In the genomic region with DNA sequence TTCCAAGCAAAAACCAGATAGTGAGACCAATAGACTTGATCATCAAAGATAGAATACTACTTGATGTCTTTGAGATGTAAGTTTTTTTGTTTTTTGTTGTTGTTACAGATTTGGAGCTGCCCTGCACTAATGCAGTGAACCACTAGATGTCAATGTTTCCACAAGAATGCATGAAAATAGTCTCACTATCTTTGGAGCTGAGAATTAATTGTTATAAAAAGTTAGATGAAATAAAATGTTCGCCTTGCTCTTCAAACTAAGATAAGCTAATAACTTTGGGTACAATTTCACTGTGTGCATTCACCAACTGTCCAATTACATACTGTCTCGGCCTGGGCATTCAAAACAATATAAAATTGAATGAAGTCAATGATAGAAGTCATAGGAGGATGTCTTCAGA, we compare ENCODE assay signal across 8 mouse cellular contexts.
A peak's percentile ranks its signal among the peaks of the same experiment; 100 is the strongest.
DNase-seq lines count a peak whose midpoint lies in the region; ATAC-seq and TF ChIP-seq lines count a peak whose summit lies in the region.

No protein-coding gene starts in this region.

- no peaks in the 10 kb centered on the region for H3K4me1 ChIP-seq in midbrain, postnatal 0 days (ENCODE audit: insufficient read depth, low read length)

- H3K27ac ChIP-seq in midbrain, postnatal 0 days (ENCODE audit: low read depth, low read length): no peak overlapping the region

- no peaks in the 10 kb centered on the region for H3K36me3 ChIP-seq in midbrain, postnatal 0 days (ENCODE audit: insufficient read depth, low read length)

- intact Hi-C loops in gastrocnemius, postnatal 14 days (cut with DNase I; ENCODE audit: low total_unique reads): no loop called here

- H3K9me3 ChIP-seq in midbrain, postnatal 0 days (ENCODE audit: low read length): no peaks in the 10 kb centered on the region

- DNase-seq in gastrocnemius, postnatal 10 days: peak; percentile 9
- DNase-seq in gastrocnemius, postnatal 14 days: no peak
- DNase-seq in thymus, postnatal 25 days: peak; percentile 3
- DNase-seq in thymus, postnatal 36 days: no peak
- peak; percentile 14 for DNase-seq in embryo, embryonic 11.5 days (ENCODE audit: low read depth, low spot score)
- DNase-seq in large intestine, adult 2 months (ENCODE audit: low read depth, low spot score): peak; percentile 4
- DNase-seq in midbrain, postnatal 0 days (ENCODE audit: low spot score): peak; percentile 60
- no peak for DNase-seq in ovary, postnatal 36 days (ENCODE audit: low spot score)

- no peak for ATAC-seq in midbrain, postnatal 0 days (ENCODE audit: low FRiP score)

- WGBS in large intestine, adult 2 months: 21% methylated on average over 2 of the region's 2 CpGs
- WGBS in midbrain, postnatal 0 days: 32% methylated on average over 2 of the region's 2 CpGs

- no peak overlapping the region for H3K9ac ChIP-seq in midbrain, postnatal 0 days (replicated peaks; ENCODE audit: low read length, poor library complexity, severe bottlenecking)

- peak; percentile 94 for TF ChIP-seq CTCF in midbrain, postnatal 0 days (IDR thresholded peaks at IDR 0.05)

- H3K4me2 ChIP-seq in midbrain, postnatal 0 days (ENCODE audit: low read depth, low read length, poor library complexity, severe bottlenecking): no peak overlapping the region

- no peak overlapping the region for H3K4me3 ChIP-seq in midbrain, postnatal 0 days (ENCODE audit: low read depth, low read length)

- no peaks in the 10 kb centered on the region for H3K27me3 ChIP-seq in midbrain, postnatal 0 days (ENCODE audit: insufficient read depth, low read length)

Comparison
In these comparisons a context has a peak if more than half of its experiments do, and no peak if none do; other contexts are left out.
1. DNase-seq: peak in gastrocnemius, postnatal 10 days (single experiment), thymus, postnatal 25 days (single experiment), embryo, embryonic 11.5 days (single experiment), large intestine, adult 2 months (single experiment) and midbrain, postnatal 0 days (single experiment); none in gastrocnemius, postnatal 14 days (single experiment), thymus, postnatal 36 days (0 of 2) and ovary, postnatal 36 days (single experiment).